Mouse (Mus musculus) forebrain, embryonic 11.5 days (tissue): Measurements from ENCODE around the gene Arhgap45. TPM values are rescaled to one million over a fixed set of nuclear protein-coding genes. Genes with fewer than 3 reads are reported as not detected.

Experiments
- ATAC-seq: fragments of 200-750 bp; cut with Nextera tagmentation; replicated peaks from 2 replicates; pipeline ENCODE4 v1.8.0; 2017; ENCODE audit warnings: moderate TSS enrichment; ENCODE audit not compliant: low FRiP score
- DNase-seq: peaks from one replicate; pipeline ENCODE4 v3.0.0-alpha.2; 2017; ENCODE audit warnings: low spot score
- H3K27ac ChIP-seq: fragments of 300-500 bp; sonication (generic); 2 replicates; pipeline ENCODE4 v1.5.1; 2014; ENCODE audit warnings: low read depth, low read length
- H3K27me3 ChIP-seq: fragments of 300-500 bp; sonication (generic); 2 replicates; pipeline ENCODE4 v1.6.1; 2014; ENCODE audit warnings: mild to moderate bottlenecking, low read length, mixed read lengths; ENCODE audit not compliant: control insufficient read depth, insufficient read depth
- H3K36me3 ChIP-seq: fragments of 300-500 bp; sonication (generic); 2 replicates; pipeline ENCODE4 v1.6.1; 2014; ENCODE audit warnings: mild to moderate bottlenecking, low read length, moderate library complexity, mixed read lengths; ENCODE audit not compliant: control insufficient read depth, insufficient read depth
- H3K4me1 ChIP-seq: fragments of 300-500 bp; sonication (generic); replicated peaks from 2 replicates; pipeline ENCODE4 v1.6.1; 2014; ENCODE audit warnings: low read length, mixed read lengths; ENCODE audit not compliant: control insufficient read depth, insufficient read depth
- H3K4me2 ChIP-seq: fragments of 300-500 bp; sonication (generic); 2 replicates; pipeline ENCODE4 v1.6.1; 2014; ENCODE audit warnings: low read depth, mild to moderate bottlenecking, low read length, moderate library complexity, mixed read lengths; ENCODE audit not compliant: severe bottlenecking
- H3K4me3 ChIP-seq: fragments of 300-500 bp; sonication (generic); 2 replicates; pipeline ENCODE4 v1.5.1; 2014; ENCODE audit warnings: low read depth, low read length
- H3K9ac ChIP-seq: fragments of 300-500 bp; sonication (generic); 2 replicates; pipeline ENCODE4 v1.6.1; 2014; ENCODE audit warnings: low read length
- H3K9me3 ChIP-seq: fragments of 300-500 bp; sonication (generic); 2 replicates; pipeline ENCODE4 v1.6.1; 2016; ENCODE audit warnings: low read length, mixed read lengths; ENCODE audit not compliant: control insufficient read depth
- WGBS: fragments of 180-500 bp; shearing (Covaris S2); extraction: QIAGEN DNeasy Blood & Tissue Kit; methylation state at CpG from one replicate; pipeline ENCODE4 v1.1.7; 2014; 5-methylcytosine and 5-hydroxymethylcytosine counted together
- polyA plus RNA-seq: library from polyadenylated mRNA; unstranded; fragments of >200 nt; fragmentation: Nextera tagmentation; extraction: Ambion mirVana; gene quantifications from 2 replicates; pipeline ENCODE4 v1.2.1, GENCODE M21; 2014

The Arhgap45 gene
- polyA plus RNA-seq, 1 experiment from 2014 or later = 4.9 TPM

GRCm38 (mm10) chr10:79974668-79975067 is 41.8 kb upstream of the Arhgap45 start:
- H3K36me3 ChIP-seq = peaks cover 21% of the 10 kb centered on the region
- DNase-seq (no peak), ATAC-seq (no peak)
- no peak overlapping the region for H3K4me2 ChIP-seq
- H3K4me1 ChIP-seq = peaks cover 8% of the 10 kb centered on the region
- peaks cover 20% of the 10 kb centered on the region for H3K27me3 ChIP-seq
- WGBS = 90% methylated on average over 8 of the region's 8 CpGs
- H3K9me3 ChIP-seq = no peaks in the 10 kb centered on the region
- no peak overlapping the region for H3K4me3 ChIP-seq
- H3K27ac ChIP-seq = no peak overlapping the region
- no peak overlapping the region for H3K9ac ChIP-seq

GRCm38 (mm10) chr10:79976071-79976721 is 40.3 kb upstream of the Arhgap45 start:
- Histone ChIP-seq H3K27me3 (peaks cover 12% of the 10 kb centered on the region), H3K4me3 (no peak overlapping the region), H3K9me3 (no peaks in the 10 kb centered on the region), H3K36me3 (peaks cover 21% of the 10 kb centered on the region), H3K27ac (no peak overlapping the region), H3K4me1 (peaks cover 2% of the 10 kb centered on the region), H3K4me2 (no peak overlapping the region), H3K9ac (no peak overlapping the region)
- 81% methylated on average over 28 of the region's 28 CpGs for WGBS
- ATAC-seq (no peak), DNase-seq (no peak)

- no peak overlapping the region for H3K27ac ChIP-seq
- H3K9ac ChIP-seq = no peak overlapping the region
- no peaks in the 10 kb centered on the region for H3K9me3 ChIP-seq
- H3K4me2 ChIP-seq = no peak overlapping the region
- WGBS = 74% methylated on average over 36 of the region's 36 CpGs
- ATAC-seq (no peak), DNase-seq (no peak)
- H3K36me3 ChIP-seq = peaks cover 21% of the 10 kb centered on the region
- peaks cover 6% of the 10 kb centered on the region for H3K27me3 ChIP-seq
- H3K4me1 ChIP-seq = no peaks in the 10 kb centered on the region
- no peak overlapping the region for H3K4me3 ChIP-seq
Measured at GRCm38 (mm10) chr10:79976722-79977107, 39.7 kb upstream of the Arhgap45 start.

- 83% methylated on average over 28 of the region's 28 CpGs for WGBS
- no peak overlapping the region for H3K4me2 ChIP-seq
- H3K9ac ChIP-seq = no peak overlapping the region
- DNase-seq (no peak), ATAC-seq (no peak)
- peaks cover 3% of the 10 kb centered on the region; the same call in 1 of the 2 replicates for H3K27me3 ChIP-seq
- no peak overlapping the region for H3K4me3 ChIP-seq
- H3K27ac ChIP-seq = no peak overlapping the region
- peaks cover under 1% of the 10 kb centered on the region; the same call in 1 of the 2 replicates for H3K4me1 ChIP-seq
- H3K36me3 ChIP-seq = peaks cover 21% of the 10 kb centered on the region
- no peaks in the 10 kb centered on the region for H3K9me3 ChIP-seq
Measured at GRCm38 (mm10) chr10:79977324-79977723, 39.1 kb upstream of the Arhgap45 start.

GRCm38 (mm10) chr10:79978061-79978460 is 38.4 kb upstream of the Arhgap45 start:
- H3K9me3 ChIP-seq = no peaks in the 10 kb centered on the region
- H3K36me3 ChIP-seq = peaks cover 21% of the 10 kb centered on the region
- peaks cover 8% of the 10 kb centered on the region for H3K4me1 ChIP-seq
- ATAC-seq (no peak), DNase-seq (no peak)
- no peak overlapping the region for H3K4me2 ChIP-seq
- no peak overlapping the region for H3K9ac ChIP-seq
- H3K27ac ChIP-seq = no peak overlapping the region
- H3K4me3 ChIP-seq = no peak overlapping the region
- H3K27me3 ChIP-seq = no peaks in the 10 kb centered on the region
- WGBS = 97% methylated on average over 21 of the region's 21 CpGs

GRCm38 (mm10) chr10:79979401-79980155 is 36.9 kb upstream of the Arhgap45 start:
- no peak overlapping the region for H3K4me3 ChIP-seq
- H3K4me2 ChIP-seq = no peak overlapping the region
- H3K27ac ChIP-seq = no peak overlapping the region
- H3K27me3 ChIP-seq = no peaks in the 10 kb centered on the region
- no peak for DNase-seq
- no peak for ATAC-seq
- WGBS = 96% methylated on average over 22 of the region's 22 CpGs
- H3K9ac ChIP-seq = no peak overlapping the region
- peaks cover 13% of the 10 kb centered on the region for H3K4me1 ChIP-seq
- no peaks in the 10 kb centered on the region for H3K9me3 ChIP-seq
- peaks cover 21% of the 10 kb centered on the region for H3K36me3 ChIP-seq

GRCm38 (mm10) chr10:79983205-79983604 is 33.2 kb upstream of the Arhgap45 start:
- Histone ChIP-seq H3K4me3 (peak overlapping the region; percentile 91), H3K27ac (no peak overlapping the region), H3K9ac (peak overlapping the region; percentile 86), H3K4me1 (peaks cover 21% of the 10 kb centered on the region), H3K4me2 (peak overlapping the region; percentile 74), H3K27me3 (peaks cover 12% of the 10 kb centered on the region), H3K36me3 (peaks cover 2% of the 10 kb centered on the region; the same call in 1 of the 2 replicates), H3K9me3 (no peaks in the 10 kb centered on the region)
- DNase-seq (no peak), ATAC-seq (no peak)
- 81% methylated on average over 5 of the region's 5 CpGs for WGBS

GRCm38 (mm10) chr10:79983670-79984069 is 32.8 kb upstream of the Arhgap45 start:
- peak overlapping the region; percentile 91; the same call in 1 of the 2 replicates for H3K27ac ChIP-seq
- H3K4me3 ChIP-seq = peak overlapping the region; percentile 91
- no peak for ATAC-seq
- H3K9me3 ChIP-seq = no peaks in the 10 kb centered on the region
- peak overlapping the region; percentile 74 for H3K4me2 ChIP-seq
- DNase-seq = peak; percentile 85
- peaks cover 16% of the 10 kb centered on the region for H3K27me3 ChIP-seq
- WGBS = under 1% methylated on average over 21 of the region's 21 CpGs
- H3K4me1 ChIP-seq = peaks cover 21% of the 10 kb centered on the region
- peak overlapping the region; percentile 86 for H3K9ac ChIP-seq
- no peaks in the 10 kb centered on the region; the same call in 1 of the 2 replicates for H3K36me3 ChIP-seq
